Mouse (Mus musculus) cerebellum, adult 2 months (tissue): Measurements from ENCODE around the gene Dock9.

Experiments
- CTCF ChIP-seq: fragments of 200-500 bp; IDR thresholded peaks from 2 replicates; pipeline ENCODE4 v1.5.1; 2011; ENCODE audit warnings: low read depth, mild to moderate bottlenecking, control low read depth, low read length, moderate library complexity, borderline replicate concordance; ENCODE audit not compliant: insufficient read depth
- POLR2A ChIP-seq: fragments of 200-500 bp; IDR thresholded peaks from 2 replicates; pipeline ENCODE4 v1.6.1; 2011; ENCODE audit warnings: low read length, control low read depth, borderline replicate concordance; ENCODE audit not compliant: insufficient read depth

DNA sequence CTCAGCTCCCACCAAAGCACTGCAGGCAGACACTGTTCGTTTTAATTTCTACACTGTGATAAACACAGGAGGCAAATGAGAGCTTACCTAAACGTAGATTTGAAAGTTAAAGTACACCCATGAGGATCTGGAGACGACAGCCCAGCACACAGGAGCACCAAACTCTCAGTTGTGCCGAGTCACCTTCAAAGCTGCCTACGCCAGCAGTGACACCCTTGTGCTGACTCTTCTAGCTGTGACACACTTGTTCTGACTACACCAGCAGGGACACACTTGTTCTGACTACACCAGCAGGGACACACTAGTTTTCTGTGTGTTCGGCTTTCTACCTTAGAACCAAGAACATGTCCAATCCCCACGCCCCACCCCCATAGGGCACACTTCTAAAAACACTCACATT, 110.4 kb downstream of the Dock9 start:
- TF ChIP-seq CTCF: no peak
- no peak for TF ChIP-seq POLR2A
